Mouse (Mus musculus) skeletal muscle tissue, postnatal 0 days (tissue): ENCODE data around the gene Armc5. TPM values are rescaled to one million over a fixed set of nuclear protein-coding genes. Genes with fewer than 3 reads are reported as not detected.

Source experiments
- microRNA-seq, 2 experiments: library from miRNA; unstranded; fragments of <30 nt; microRNA quantifications; one replicate each; pipeline ENCODE4; 2016
- polyA plus RNA-seq: library from polyadenylated mRNA; unstranded; fragments of >200 nt; fragmentation: Nextera tagmentation; extraction: Ambion mirVana; gene quantifications from 2 replicates; pipeline ENCODE4 v1.2.1, GENCODE M21; 2015

Gene Armc5
- polyA plus RNA-seq, result 7.5 and 8.2 TPM in 2 replicates

GRCm38 (mm10) chr7:128236856-128237592, at the start of gene Armc5:
Gene Armc5, plus strand, starts transcription at chr7:128237342.

GRCm38 (mm10) chr7:128206152-128206551, 31.0 kb upstream of the Armc5 start, which contains the start of gene Cox6a2:
Gene Cox6a2, minus strand, starts transcription at chr7:128206387.

DNA sequence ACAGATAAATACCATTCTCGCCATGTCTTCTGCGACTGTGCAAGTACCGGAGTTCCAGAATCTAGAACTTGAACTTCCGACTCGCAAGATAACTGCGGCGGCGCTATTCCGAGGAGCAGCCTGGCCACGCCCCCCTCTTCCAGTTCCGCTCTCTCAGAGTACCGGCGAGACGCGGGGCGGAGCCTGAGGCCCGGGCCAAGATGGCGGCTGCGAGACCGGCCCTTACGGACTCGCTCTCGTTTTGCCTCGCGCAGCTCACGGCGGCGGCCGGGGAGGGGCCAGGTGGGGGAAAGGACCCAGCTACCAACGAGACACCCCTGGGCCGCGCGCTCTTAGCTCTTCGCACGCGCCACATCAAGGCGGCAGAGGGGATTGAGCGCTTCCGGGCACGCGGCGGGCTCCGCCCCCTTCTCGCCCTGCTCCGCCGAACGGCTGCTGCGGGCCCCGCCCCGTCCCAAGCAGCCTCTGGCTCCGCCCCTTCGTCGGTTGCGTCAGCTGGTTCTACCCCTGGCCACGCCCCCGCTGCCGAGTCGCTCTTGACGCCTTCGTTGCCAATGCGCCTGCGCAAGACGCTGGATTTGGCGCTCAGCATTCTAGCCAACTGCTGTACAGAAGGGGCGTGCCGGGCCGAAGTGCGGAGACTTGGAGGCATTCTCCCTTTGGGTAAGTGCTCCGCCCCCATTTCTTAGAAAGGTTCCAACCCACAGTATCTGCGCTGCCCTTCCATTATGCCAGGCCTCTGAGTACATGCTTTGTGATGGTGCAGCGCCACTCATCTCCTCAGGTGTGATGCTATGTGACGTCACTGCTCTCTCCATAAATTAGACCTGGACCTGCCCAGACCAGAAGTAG, 1.0 kb downstream of the Armc5 start, which contains the start of gene 9130023H24Rik:
Gene 9130023H24Rik, minus strand, starts transcription at position 105 of the 852 bp plus-strand sequence.

DNA sequence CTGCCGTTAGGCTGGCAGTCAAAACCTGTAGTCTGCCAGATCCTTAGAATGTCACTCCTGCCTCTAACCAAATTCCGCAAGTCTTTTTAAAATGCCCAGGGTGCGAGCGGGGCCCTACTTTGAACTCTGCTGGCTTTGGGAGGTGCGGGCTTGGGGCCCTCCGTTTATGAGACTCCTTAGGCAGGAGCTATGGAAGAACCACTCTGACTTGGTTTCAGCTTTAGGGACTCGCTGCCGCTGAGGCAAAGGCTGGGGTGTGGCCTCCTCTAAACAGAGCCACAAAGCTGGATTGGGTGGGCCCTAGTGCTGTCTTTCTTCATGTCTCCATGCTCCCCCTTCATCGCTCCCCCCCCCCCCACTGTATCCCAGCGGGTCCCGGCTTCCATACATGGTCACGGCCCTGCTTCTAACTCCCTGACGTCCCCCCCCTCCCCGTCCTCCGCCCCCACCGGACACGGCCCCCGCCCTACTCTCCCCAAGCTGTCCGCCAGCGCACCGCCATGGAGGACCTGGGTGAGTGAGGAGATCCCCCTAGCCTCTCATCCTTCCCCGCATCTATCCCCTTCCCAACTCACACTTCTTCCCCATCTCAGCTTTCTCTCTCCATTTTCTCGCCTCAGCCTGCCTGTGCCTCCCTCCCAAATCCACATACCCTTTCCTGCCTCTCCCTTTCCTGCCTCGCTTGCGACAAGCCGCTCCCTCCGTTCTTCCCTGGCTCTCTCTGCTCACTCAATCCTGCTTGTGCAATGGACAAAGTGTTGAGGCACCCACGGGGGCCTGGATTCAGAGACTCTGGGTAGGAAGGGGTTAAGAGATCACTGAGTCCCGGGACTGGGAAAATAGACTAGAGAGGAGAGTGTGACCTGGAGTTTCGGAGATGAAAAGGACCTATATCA, 9.6 kb downstream of the Armc5 start, which contains the start of gene Tgfb1i1:
Gene Tgfb1i1, plus strand, starts transcription at position 317 of the 896 bp plus-strand sequence.

DNA sequence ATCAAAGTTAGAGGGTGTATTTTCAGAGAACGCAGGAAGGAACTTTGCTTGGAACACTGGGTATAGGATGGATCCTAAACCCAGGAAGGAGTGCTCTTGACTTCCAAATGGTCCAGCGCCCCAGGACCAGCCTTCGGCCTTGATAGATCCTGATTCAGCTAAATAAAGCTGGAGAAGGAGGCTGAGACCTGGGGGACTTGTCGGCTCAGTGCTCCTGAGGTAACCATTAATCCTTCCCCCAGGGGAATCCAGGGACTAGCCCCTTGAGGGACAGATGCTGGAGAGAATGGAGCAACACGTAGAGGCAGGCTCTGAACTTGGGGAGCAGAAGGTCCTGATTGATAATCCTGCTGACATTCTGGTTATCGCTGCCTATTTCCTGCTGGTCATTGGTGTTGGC, 28.3 kb downstream of the Armc5 start, which contains the start of gene Slc5a2:
Gene Slc5a2, plus strand, starts transcription at position 247 of the 400 bp plus-strand sequence.

Small RNA genes lying within 50 kb of the gene (microRNA-seq; reads per million reads assigned to microRNA genes)
- gene Mir3103, result 0 to 0.30 reads per million in 2 experiments

Other genes with a start within 250 kb of the Armc5 start
- 55.0 and 60.4 TPM in 2 replicates for gene Pycard, start 243.5 kb upstream of the Armc5 start, polyA plus RNA-seq
- gene Trim72, start 233.4 kb upstream of the Armc5 start, polyA plus RNA-seq, result 49.1 and 51.6 TPM in 2 replicates
- 1.7 TPM in 2 replicates for gene Itgam, start 174.7 kb upstream of the Armc5 start, polyA plus RNA-seq
- not detected in 2 replicates for gene Gm49368, start 174.7 kb upstream of the Armc5 start, polyA plus RNA-seq
- 0.04 and 0.05 TPM in 2 replicates for gene Itgax, start 107.8 kb upstream of the Armc5 start, polyA plus RNA-seq
- 0.21 and 0.32 TPM in 2 replicates for gene Itgad, start 83.0 kb upstream of the Armc5 start, polyA plus RNA-seq
- gene Cox6a2, start 31.0 kb upstream of the Armc5 start, polyA plus RNA-seq, result 1,575 and 2,022 TPM in 2 replicates
- gene 9130023H24Rik, start 689 bp downstream of the Armc5 start, polyA plus RNA-seq, result 3.0 and 3.6 TPM in 2 replicates
- 51.5 and 58.6 TPM in 2 replicates for gene Tgfb1i1, start 9.5 kb downstream of the Armc5 start, polyA plus RNA-seq
- 0.14 TPM in 1 of 2 replicates, not detected in the other for gene Slc5a2, start 28.3 kb downstream of the Armc5 start, polyA plus RNA-seq
- 7.9 and 11.3 TPM in 2 replicates for gene BC017158, start 60.8 kb downstream of the Armc5 start, polyA plus RNA-seq
- gene Rgs10, start 181.4 kb downstream of the Armc5 start, polyA plus RNA-seq, result 11.3 and 13.4 TPM in 2 replicates
- 14.1 and 15.7 TPM in 2 replicates for gene Tial1, start 224.4 kb downstream of the Armc5 start, polyA plus RNA-seq